Mouse (Mus musculus) limb, embryonic 14.5 days (tissue): ENCODE measurements at regions not wholly inside any gene's neighbourhood (a gene's known extent, or its start where the extent isn't known, plus 50 kb on each side); places are given as distances from the start of the nearest gene placed in this dataset.

Source experiments
- ATAC-seq: fragments of 200-750 bp; cut with Nextera tagmentation; 2 replicates; pipeline ENCODE4 v1.8.0; 2017; ENCODE audit warnings: low read depth, moderate number of reproducible peaks, moderate TSS enrichment; ENCODE audit not compliant: low FRiP score
- DNase-seq: peaks from one replicate; pipeline ENCODE4 v3.0.0-alpha.2; 2015; ENCODE audit warnings: low spot score
- H3K27ac ChIP-seq: fragments of 300-500 bp; sonication (generic); replicated peaks from 2 replicates; pipeline ENCODE4 v1.5.1; 2014; ENCODE audit warnings: low read depth, mild to moderate bottlenecking, low read length, moderate library complexity, mixed read lengths
- H3K27me3 ChIP-seq: fragments of 300-500 bp; sonication (generic); 2 replicates; pipeline ENCODE4 v1.6.1; 2014; ENCODE audit warnings: low read length, mixed read lengths; ENCODE audit not compliant: control insufficient read depth, insufficient read depth
- H3K36me3 ChIP-seq: fragments of 300-500 bp; sonication (generic); 2 replicates; pipeline ENCODE4 v1.6.1; 2014; ENCODE audit warnings: mild to moderate bottlenecking, low read length, moderate library complexity, mixed read lengths; ENCODE audit not compliant: control insufficient read depth, insufficient read depth
- H3K4me1 ChIP-seq: fragments of 300-500 bp; sonication (generic); 2 replicates; pipeline ENCODE4 v1.6.1; 2014; ENCODE audit warnings: antibody characterized with exemption, low read length, mixed read lengths; ENCODE audit not compliant: control insufficient read depth, insufficient read depth
- H3K4me2 ChIP-seq: fragments of 300-500 bp; sonication (generic); replicated peaks from 2 replicates; pipeline ENCODE4 v1.6.1; 2014; ENCODE audit warnings: low read depth, mild to moderate bottlenecking, low read length, moderate library complexity; ENCODE audit not compliant: severe bottlenecking
- H3K4me3 ChIP-seq: fragments of 300-500 bp; sonication (generic); replicated peaks from 2 replicates; pipeline ENCODE4 v1.5.1; 2014; ENCODE audit warnings: low read length
- H3K9ac ChIP-seq: fragments of 300-500 bp; sonication (generic); 2 replicates; pipeline ENCODE4 v1.6.1; 2014; ENCODE audit warnings: mild to moderate bottlenecking, low read depth, low read length, moderate library complexity; ENCODE audit not compliant: severe bottlenecking
- H3K9me3 ChIP-seq: fragments of 300-500 bp; sonication (generic); 2 replicates; pipeline ENCODE4 v1.6.1; 2016; ENCODE audit warnings: low read length; ENCODE audit not compliant: control insufficient read depth
- POLR2A ChIP-seq: fragments of 200-500 bp; IDR thresholded peaks from 2 replicates; pipeline ENCODE4 v1.8.0; 2012; ENCODE audit warnings: inconsistent platforms, mild to moderate bottlenecking, moderate library complexity, borderline replicate concordance; ENCODE audit not compliant: insufficient read depth, insufficient read length; ENCODE audit errors: extremely low read depth
- WGBS: fragments of 180-500 bp; shearing (Covaris S2); extraction: QIAGEN DNeasy Blood & Tissue Kit; methylation state at CpG from one replicate; pipeline ENCODE4 v1.1.7; 2014; 5-methylcytosine and 5-hydroxymethylcytosine counted together

DNA sequence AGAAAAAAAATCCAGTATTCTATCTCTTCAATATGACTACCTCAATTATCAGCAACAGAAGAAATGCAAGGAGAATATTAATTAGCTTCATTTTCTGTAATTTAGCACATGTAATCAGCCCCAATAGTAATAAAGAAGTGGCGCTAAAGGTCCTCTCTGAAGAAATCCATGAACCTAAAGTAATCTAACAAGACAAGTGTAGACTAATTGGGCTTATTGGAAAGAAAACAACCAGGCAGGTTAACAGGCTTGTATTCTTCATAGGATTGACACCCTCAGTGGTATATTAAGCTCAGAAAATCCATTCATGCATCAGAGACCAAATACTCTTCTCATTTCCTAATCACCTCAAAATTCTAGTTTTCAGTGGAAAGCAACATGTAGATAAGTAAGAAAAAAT is 756.1 kb upstream of the Fat3 start:
- Histone ChIP-seq H3K4me1 (no peaks in the 10 kb centered on the region), H3K27ac (no peak overlapping the region), H3K4me3 (no peak overlapping the region), H3K4me2 (no peak overlapping the region), H3K27me3 (no peaks in the 10 kb centered on the region), H3K36me3 (no peaks in the 10 kb centered on the region), H3K9ac (no peak overlapping the region), H3K9me3 (no peaks in the 10 kb centered on the region)
- DNase-seq, result no peak
- TF ChIP-seq POLR2A, result no peak
- no peak for ATAC-seq
- 88% methylated on average over 1 of the region's 1 CpGs for WGBS

DNA sequence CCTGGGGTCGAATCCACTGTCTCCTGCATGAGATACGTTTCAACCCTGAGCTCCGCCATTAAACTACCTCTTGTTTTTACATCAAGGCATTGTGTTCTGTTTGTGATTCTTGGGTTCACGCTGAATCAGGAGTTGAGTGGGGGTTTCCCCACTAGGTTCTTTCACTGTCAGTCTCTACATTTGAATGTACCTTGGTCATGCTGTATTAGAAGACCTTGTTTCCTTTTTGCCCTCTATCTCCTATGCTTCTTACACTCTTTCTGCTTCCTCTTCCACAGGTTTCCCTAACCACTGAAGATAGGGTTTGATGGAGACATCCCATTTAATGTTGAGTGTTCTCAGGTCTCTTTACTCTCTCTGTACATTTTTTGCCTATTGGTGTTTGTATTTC is 726.0 kb upstream of the Fat3 start:
- no peak for TF ChIP-seq POLR2A
- Histone ChIP-seq H3K27me3 (no peaks in the 10 kb centered on the region), H3K4me2 (no peak overlapping the region), H3K36me3 (no peaks in the 10 kb centered on the region), H3K4me1 (no peaks in the 10 kb centered on the region), H3K4me3 (no peak overlapping the region), H3K9me3 (no peaks in the 10 kb centered on the region), H3K27ac (no peak overlapping the region), H3K9ac (no peak overlapping the region)
- ATAC-seq (no peak), DNase-seq (no peak)
- WGBS, result 72% methylated on average over 4 of the region's 4 CpGs

DNA sequence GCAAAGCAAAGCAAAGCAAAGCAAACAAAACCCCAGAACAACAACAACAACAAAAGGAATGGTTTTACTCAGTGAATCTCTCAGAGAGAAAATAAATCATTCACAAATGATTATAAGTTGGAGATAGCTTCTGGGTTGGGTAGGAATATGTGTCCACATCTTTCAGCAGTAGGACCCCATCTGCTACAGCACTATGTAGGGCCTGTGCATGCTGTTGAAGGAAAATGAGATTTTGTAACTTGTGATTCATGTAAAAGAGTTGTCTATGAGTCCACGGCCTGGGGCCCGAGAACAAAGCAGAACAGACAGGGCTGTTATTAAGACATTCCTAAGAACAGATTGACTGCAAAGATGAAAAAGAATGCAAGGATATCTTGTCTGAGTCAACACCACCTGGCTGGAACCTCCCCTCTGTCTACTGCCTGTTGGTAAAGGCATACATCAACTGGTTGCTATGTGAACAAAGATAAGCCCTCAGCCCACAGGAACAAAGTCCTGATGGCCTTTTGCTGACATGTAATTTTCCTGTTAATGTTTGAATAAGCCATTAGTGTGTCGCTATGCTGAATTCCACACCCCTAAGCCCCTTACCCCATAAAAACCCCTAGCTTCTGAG is 725.5 kb upstream of the Fat3 start:
- H3K4me2 ChIP-seq, result no peak overlapping the region
- 81% methylated on average over 3 of the region's 3 CpGs for WGBS

DNA sequence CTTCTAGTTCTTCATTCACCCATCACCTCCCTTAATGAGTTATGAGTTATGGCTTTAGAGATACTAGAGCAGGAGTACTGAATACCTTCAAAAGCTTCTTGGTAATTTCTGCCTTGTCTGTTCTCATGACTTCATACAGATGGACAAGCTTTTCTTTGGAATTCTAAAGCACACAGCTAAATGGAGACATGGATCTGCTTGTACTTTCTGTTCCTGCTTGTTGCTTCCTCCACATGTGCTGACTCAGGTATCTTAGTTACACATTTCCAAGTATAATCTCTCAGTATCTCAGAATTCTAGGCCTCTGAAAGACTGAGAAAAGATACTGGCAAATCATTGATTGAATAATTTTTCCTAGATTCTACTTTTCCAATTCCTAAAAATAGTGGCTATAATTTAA is 694.3 kb upstream of the Fat3 start:
- Histone ChIP-seq H3K9ac (no peak overlapping the region), H3K27me3 (no peaks in the 10 kb centered on the region), H3K9me3 (no peaks in the 10 kb centered on the region), H3K4me3 (no peak overlapping the region), H3K4me1 (no peaks in the 10 kb centered on the region), H3K27ac (no peak overlapping the region), H3K4me2 (no peak overlapping the region), H3K36me3 (no peaks in the 10 kb centered on the region)
- no peak for ATAC-seq
- DNase-seq, result no peak
- TF ChIP-seq POLR2A, result no peak

More for the DNA sequence above, 725.5 kb upstream of the Fat3 start:
- H3K36me3 ChIP-seq, result no peaks in the 10 kb centered on the region
- DNase-seq (no peak), ATAC-seq (no peak)
- no peaks in the 10 kb centered on the region for H3K9me3 ChIP-seq
- H3K9ac ChIP-seq, result no peak overlapping the region
- no peak for TF ChIP-seq POLR2A
- H3K27ac ChIP-seq, result no peak overlapping the region
- no peak overlapping the region for H3K4me3 ChIP-seq
- no peaks in the 10 kb centered on the region for H3K4me1 ChIP-seq
- no peaks in the 10 kb centered on the region for H3K27me3 ChIP-seq

DNA sequence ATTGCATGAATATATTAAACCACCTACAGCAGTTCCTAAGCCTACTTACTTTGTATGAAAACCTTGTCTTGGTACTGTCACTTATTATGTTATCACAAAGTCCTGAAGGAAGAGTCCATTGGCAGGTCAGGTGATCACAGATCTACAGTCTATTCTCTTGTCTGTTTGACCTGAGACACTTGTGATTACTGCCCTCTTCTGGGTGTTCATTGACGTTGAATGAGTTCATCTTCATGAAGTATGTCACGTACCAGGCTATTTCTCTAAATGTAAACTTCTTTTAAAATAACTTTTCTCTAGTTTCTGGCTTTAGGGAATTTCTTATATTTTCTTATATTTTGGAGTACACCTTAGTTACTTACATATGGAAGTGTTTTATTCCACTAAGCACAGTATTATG is 688.5 kb upstream of the Fat3 start:
- Histone ChIP-seq H3K9me3 (no peaks in the 10 kb centered on the region), H3K9ac (no peak overlapping the region), H3K4me1 (no peaks in the 10 kb centered on the region), H3K27me3 (no peaks in the 10 kb centered on the region), H3K27ac (no peak overlapping the region), H3K4me3 (no peak overlapping the region), H3K4me2 (no peak overlapping the region), H3K36me3 (no peaks in the 10 kb centered on the region)
- DNase-seq (no peak), ATAC-seq (no peak)
- TF ChIP-seq POLR2A, result no peak
- WGBS, result 79% methylated on average over 2 of the region's 2 CpGs

DNA sequence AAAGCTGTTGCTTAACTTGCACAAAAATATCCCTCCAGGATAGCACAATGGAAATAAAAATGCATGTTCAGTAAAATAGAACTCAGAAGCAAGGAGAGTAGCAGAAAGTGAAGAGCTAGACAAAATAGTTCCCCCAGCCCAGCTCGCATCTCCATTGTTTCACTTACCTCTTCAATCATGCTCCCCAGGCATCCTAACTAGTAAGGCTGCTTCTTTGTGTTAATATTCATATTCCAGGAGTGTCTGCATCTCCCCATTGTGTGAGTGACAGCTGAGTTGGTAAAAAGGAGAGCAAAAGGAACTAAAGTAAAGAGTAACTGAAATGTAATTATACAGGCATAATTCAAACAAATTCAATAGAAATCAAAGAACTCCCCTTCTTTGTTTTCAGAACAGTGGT is 667.1 kb upstream of the Fat3 start:
- 85% methylated on average over 1 of the region's 1 CpGs for WGBS
- Histone ChIP-seq H3K4me1 (no peaks in the 10 kb centered on the region), H3K9ac (no peak overlapping the region), H3K4me2 (no peak overlapping the region), H3K27ac (no peak overlapping the region), H3K36me3 (no peaks in the 10 kb centered on the region), H3K27me3 (no peaks in the 10 kb centered on the region), H3K4me3 (no peak overlapping the region), H3K9me3 (no peaks in the 10 kb centered on the region)
- DNase-seq (no peak), ATAC-seq (no peak)
- TF ChIP-seq POLR2A, result no peak
